Mouse (Mus musculus) neural tube, embryonic 11.5 days (tissue): ENCODE results near the gene Zfp418. TPM values are rescaled to one million over a fixed set of nuclear protein-coding genes. Genes with fewer than 3 reads are reported as not detected.
A peak's percentile ranks its signal among the peaks of the same experiment; 100 is the strongest.
"Not testable (repeated sequence)": the region's sequence is repeated elsewhere in the genome, so short reads cannot be mapped to it uniquely, and the experiment has no call there.

Experiments
- ATAC-seq: fragments of 200-750 bp; cut with Nextera tagmentation; 2 replicates; pipeline ENCODE4 v1.8.0; 2017; ENCODE audit warnings: moderate number of reproducible peaks, mild to moderate bottlenecking, moderate TSS enrichment, moderate library complexity; ENCODE audit not compliant: insufficient read depth, low FRiP score, low TSS enrichment
- DNase-seq: peaks from one replicate; pipeline ENCODE4 v3.0.0-alpha.2; 2015; ENCODE audit warnings: low spot score
- H3K27ac ChIP-seq: fragments of 300-500 bp; sonication (generic); 2 replicates; pipeline ENCODE4 v1.5.1; 2014; ENCODE audit warnings: low read depth, mild to moderate bottlenecking, low read length
- H3K27me3 ChIP-seq: fragments of 300-500 bp; sonication (generic); 2 replicates; pipeline ENCODE4 v1.6.1; 2014; ENCODE audit warnings: mild to moderate bottlenecking, low read length, mixed read lengths; ENCODE audit not compliant: control insufficient read depth, insufficient read depth
- H3K36me3 ChIP-seq: fragments of 300-500 bp; sonication (generic); 2 replicates; pipeline ENCODE4 v1.6.1; 2014; ENCODE audit warnings: mild to moderate bottlenecking, low read length, moderate library complexity, mixed read lengths; ENCODE audit not compliant: control insufficient read depth, insufficient read depth
- H3K4me1 ChIP-seq: fragments of 300-500 bp; sonication (generic); 2 replicates; pipeline ENCODE4 v1.6.1; 2014; ENCODE audit warnings: low read length, mixed read lengths; ENCODE audit not compliant: control insufficient read depth, insufficient read depth
- H3K4me2 ChIP-seq: fragments of 300-500 bp; sonication (generic); 2 replicates; pipeline ENCODE4 v1.6.1; 2014; ENCODE audit warnings: low read depth, mild to moderate bottlenecking, moderate library complexity
- H3K4me3 ChIP-seq: fragments of 300-500 bp; sonication (generic); 2 replicates; pipeline ENCODE4 v1.5.1; 2014; ENCODE audit warnings: low read depth, low read length
- H3K9ac ChIP-seq: fragments of 300-500 bp; sonication (generic); 2 replicates; pipeline ENCODE4 v1.6.1; 2014; ENCODE audit warnings: mild to moderate bottlenecking, low read length
- H3K9me3 ChIP-seq: fragments of 300-500 bp; sonication (generic); 2 replicates; pipeline ENCODE4 v1.6.1; 2016; ENCODE audit warnings: low read length; ENCODE audit not compliant: control insufficient read depth
- WGBS: fragments of 180-500 bp; shearing (Covaris S2); extraction: QIAGEN DNeasy Blood & Tissue Kit; methylation state at CpG from one replicate; pipeline ENCODE4 v1.1.7; 2014; 5-methylcytosine and 5-hydroxymethylcytosine counted together
- polyA plus RNA-seq: library from polyadenylated mRNA; unstranded; fragments of >200 nt; fragmentation: Nextera tagmentation; extraction: Ambion mirVana; gene quantifications from 2 replicates; pipeline ENCODE4 v1.2.1, GENCODE M21; 2014

The Zfp418 gene
- polyA plus RNA-seq, 1 experiment from 2014 or later, result 4.0 TPM

DNA sequence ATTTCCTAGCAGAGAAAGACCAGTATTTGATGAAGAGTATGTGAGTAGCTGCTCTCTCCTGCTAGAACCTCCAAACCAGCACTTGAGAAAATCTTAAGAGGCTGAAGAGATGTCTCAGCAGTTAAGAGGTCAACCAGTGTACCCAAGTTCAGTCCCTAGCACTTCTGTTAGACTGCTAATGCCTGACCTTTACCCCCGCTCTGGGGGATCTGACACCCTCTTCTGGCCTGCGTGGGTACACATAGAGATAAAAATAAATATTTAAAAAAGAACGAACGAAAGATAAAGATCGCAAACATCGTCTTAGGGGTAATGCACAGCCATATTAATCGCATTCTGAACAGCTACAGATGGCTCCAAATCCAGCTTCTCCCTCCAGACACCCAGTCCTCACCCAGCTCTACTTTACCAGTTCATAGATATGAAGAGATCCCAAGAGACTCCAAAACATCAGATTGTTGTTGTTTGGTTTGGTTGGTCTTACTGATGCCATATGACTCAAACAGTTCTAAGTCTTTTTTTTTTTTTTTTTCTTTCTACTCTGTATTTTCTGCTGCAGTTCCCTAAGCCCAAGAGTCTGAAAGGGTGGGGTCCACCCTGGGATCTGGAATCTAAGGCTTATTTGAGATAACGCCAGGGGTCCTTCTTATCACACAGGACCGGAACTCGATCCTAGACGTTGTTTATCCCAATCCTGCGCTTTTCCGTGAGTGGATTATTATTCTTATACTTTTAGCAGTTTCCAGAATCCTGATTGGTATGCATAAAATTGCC is 16.5 kb downstream of the Zfp418 start:
- H3K27ac ChIP-seq, result no peak overlapping the region
- no peaks in the 10 kb centered on the region for H3K4me1 ChIP-seq
- ATAC-seq (peak; percentile 71), DNase-seq (peak; percentile 9)
- no peaks in the 10 kb centered on the region for H3K27me3 ChIP-seq
- H3K4me3 ChIP-seq, result peak overlapping the region; percentile 35
- H3K9ac ChIP-seq, result no peak overlapping the region
- WGBS, result 40% methylated on average over 13 of the region's 13 CpGs
- peak overlapping the region; percentile 17 for H3K4me2 ChIP-seq
- H3K9me3 ChIP-seq, result no peaks in the 10 kb centered on the region
- no peaks in the 10 kb centered on the region for H3K36me3 ChIP-seq

DNA sequence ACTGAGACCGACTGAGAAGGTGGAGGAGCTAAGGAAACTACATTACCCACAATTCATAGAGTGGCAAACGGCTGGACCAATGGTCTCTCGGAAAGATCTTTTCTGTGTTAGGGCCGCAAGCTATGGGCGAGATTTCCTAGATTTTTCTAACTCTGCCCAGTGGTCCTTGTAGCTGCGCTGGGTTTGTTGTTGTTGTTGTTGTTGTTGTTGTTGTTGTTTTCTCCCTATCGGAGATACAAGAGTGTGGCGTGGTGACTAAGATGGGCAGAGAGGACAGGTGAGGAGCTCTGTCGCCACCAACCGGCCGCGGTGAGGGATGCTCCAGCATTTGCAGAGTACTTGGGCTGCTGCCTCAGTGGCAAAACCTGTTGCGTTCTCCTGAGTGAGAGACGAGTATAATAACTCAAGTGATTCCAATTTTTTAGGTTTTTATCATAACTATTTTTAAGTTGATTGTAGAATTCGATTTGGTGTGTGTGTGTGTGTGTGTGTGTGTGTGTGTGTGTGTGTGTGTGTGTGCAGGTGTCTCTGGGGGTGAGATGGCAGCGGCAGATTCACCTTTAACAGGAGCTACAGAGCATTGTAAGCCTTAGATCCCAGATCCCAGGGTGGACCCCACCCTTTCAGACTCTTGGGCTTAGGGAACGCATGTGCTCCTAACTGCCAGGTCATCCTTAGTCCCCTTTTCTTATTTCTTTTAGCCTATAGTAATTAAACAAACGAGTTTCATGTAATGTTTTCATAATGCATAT is 17.2 kb downstream of the Zfp418 start:
- DNase-seq (peak; percentile 78), ATAC-seq (peak; percentile 94)
- H3K27me3 ChIP-seq, result no peaks in the 10 kb centered on the region
- 11% methylated on average over 18 of the region's 18 CpGs for WGBS
- H3K4me3 ChIP-seq, result peak overlapping the region; percentile 35
- peak overlapping the region; percentile 17 for H3K4me2 ChIP-seq
- H3K9ac ChIP-seq, result no peak overlapping the region
- no peaks in the 10 kb centered on the region for H3K9me3 ChIP-seq
- H3K4me1 ChIP-seq, result no peaks in the 10 kb centered on the region
- H3K36me3 ChIP-seq, result no peaks in the 10 kb centered on the region
- no peak overlapping the region for H3K27ac ChIP-seq

DNA sequence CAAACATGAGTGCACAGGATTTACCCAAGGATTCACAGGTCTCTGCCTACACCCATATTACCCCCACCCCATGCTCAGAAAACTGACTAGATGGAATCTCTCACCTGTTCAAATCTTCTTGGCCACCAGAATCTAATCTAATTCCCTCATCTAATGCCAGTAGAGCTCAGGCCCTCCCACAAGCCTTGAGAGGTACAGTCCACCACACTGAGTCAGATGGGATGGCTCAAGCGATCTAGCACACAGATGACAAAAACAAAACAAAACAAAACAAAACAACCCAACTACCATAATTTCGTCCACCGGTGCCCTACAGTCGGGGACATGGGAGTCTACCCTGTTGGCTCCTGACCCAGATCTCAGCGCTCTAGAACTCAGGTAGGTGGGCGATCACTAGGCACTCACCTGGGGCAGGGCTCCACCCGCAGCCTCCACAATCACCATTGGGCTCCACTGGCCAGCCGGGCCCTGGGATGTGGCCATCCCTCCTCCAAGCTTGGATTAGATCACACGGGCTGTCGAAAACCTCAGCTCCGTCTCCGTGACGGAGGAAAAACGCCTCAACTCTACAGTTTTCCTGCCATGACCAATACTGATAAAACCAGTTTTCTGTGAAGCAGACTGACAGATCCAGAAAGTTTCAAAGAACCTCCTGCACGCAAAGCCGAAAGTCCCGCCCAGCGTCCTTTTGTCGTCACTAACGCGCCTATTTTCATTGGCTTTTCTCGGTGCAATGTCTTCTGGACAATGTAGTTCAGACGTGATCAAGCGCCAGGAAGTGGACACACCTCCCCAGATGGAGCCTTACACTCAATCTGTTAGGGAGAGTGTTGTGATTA is 38.4 kb downstream of the Zfp418 start, which contains the start of gene Zfp772:
TSS of gene Zfp772 (minus strand) at position 686 of the 839 bp plus-strand sequence.
- 3% methylated on average over 24 of the region's 24 CpGs for WGBS
- ATAC-seq, result not testable (repeated sequence)

More for the DNA sequence above, 38.4 kb downstream of the Zfp418 start, which contains the start of gene Zfp772:
- H3K4me1 ChIP-seq, H3K27me3 ChIP-seq, H3K36me3 ChIP-seq, H3K9me3 ChIP-seq, H3K27ac ChIP-seq: not testable (repeated sequence)
- Histone ChIP-seq H3K9ac (peak within 1 kb of the TSS; percentile 10; the same call in 1 of the 2 replicates), H3K4me2 (peak within 1 kb of the TSS; percentile 45), H3K4me3 (peak within 1 kb of the TSS; percentile 40)
- DNase-seq, result peak; percentile 18

Other genes with a start within 250 kb of the Zfp418 start
- 0.24 TPM in 1 of 2 replicates, not detected in the other for gene Aurkc, start 176.0 kb upstream of the Zfp418 start, polyA plus RNA-seq
- 17.4 and 18.7 TPM in 2 replicates for gene Zfp954, start 49.8 kb upstream of the Zfp418 start, polyA plus RNA-seq
- 6.6 and 7.0 TPM in 2 replicates for gene Zfp773, start 34.6 kb upstream of the Zfp418 start, polyA plus RNA-seq
- 11.0 and 11.1 TPM in 2 replicates for gene Zfp772, start 38.7 kb downstream of the Zfp418 start, polyA plus RNA-seq
- 0.16 and 0.33 TPM in 2 replicates for gene Vmn2r29, start 76.0 kb downstream of the Zfp418 start, polyA plus RNA-seq
- 1.1 and 2.0 TPM in 2 replicates for gene Gm45844, start 107.0 kb downstream of the Zfp418 start, polyA plus RNA-seq
- gene Clcn4, start 129.5 kb downstream of the Zfp418 start, polyA plus RNA-seq, result 68.7 and 71.9 TPM in 2 replicates
- gene Vmn2r30, start 166.3 kb downstream of the Zfp418 start, polyA plus RNA-seq, result not detected in 2 replicates
- not detected in 2 replicates for gene Gm45783, start 203.2 kb downstream of the Zfp418 start, polyA plus RNA-seq
- gene Vmn2r31, start 228.4 kb downstream of the Zfp418 start, polyA plus RNA-seq, result not detected in 2 replicates